Mouse (Mus musculus) adrenal gland, adult (tissue): Measurements from ENCODE around the gene Ube2s.

Source experiments
- DNase-seq, 2 experiments: peaks; one replicate each; pipeline ENCODE4 v3.0.0; 2022 to 2023; ENCODE audit warnings: low spot score in 1 of 2; ENCODE audit not compliant: inconsistent age in 2 of 2

The Ube2s gene

GRCm38 (mm10) chr7:4812303-4813104, at the start of gene Ube2s:
Ube2s (minus strand) TSS chr7:4812590.
- peak; percentile 99 for DNase-seq

GRCm38 (mm10) chr7:4860926-4861325, 48.5 kb upstream of the Ube2s start:
- peak in 1 of 2 experiments; percentile 13 for DNase-seq

GRCm38 (mm10) chr7:4859418-4859978, 47.1 kb upstream of the Ube2s start:
- peak in 1 of 2 experiments; percentile 50 for DNase-seq

- DNase-seq: no peak
Observed at GRCm38 (mm10) chr7:4857321-4857720, 44.9 kb upstream of the Ube2s start.

GRCm38 (mm10) chr7:4856508-4856907, 44.1 kb upstream of the Ube2s start:
- DNase-seq: no peak

- DNase-seq: peak in 1 of 2 experiments; percentile 54
Observed at GRCm38 (mm10) chr7:4853613-4854012, 41.2 kb upstream of the Ube2s start.

GRCm38 (mm10) chr7:4851315-4851688, 38.9 kb upstream of the Ube2s start:
- DNase-seq: no peak

GRCm38 (mm10) chr7:4850621-4851314, 38.4 kb upstream of the Ube2s start:
- DNase-seq: no peak

- DNase-seq: no peak
Observed at GRCm38 (mm10) chr7:4849372-4849771, 37.0 kb upstream of the Ube2s start.

- DNase-seq: peak; percentile 63 to 68
Observed at GRCm38 (mm10) chr7:4844917-4845309, 32.5 kb upstream of the Ube2s start.

- no peak for DNase-seq
Observed at GRCm38 (mm10) chr7:4844245-4844916, 32.0 kb upstream of the Ube2s start, which contains the start of gene Shisa7. Shisa7 (minus strand) TSS chr7:4844696.

- DNase-seq: peak in 1 of 2 experiments; percentile 69
Observed at GRCm38 (mm10) chr7:4843604-4844244, 31.3 kb upstream of the Ube2s start.

GRCm38 (mm10) chr7:4842634-4843131, 30.3 kb upstream of the Ube2s start:
- peak in 1 of 2 experiments; percentile 49 for DNase-seq

GRCm38 (mm10) chr7:4842077-4842476, 29.7 kb upstream of the Ube2s start:
- no peak for DNase-seq

GRCm38 (mm10) chr7:4837639-4838038, 25.2 kb upstream of the Ube2s start:
- no peak for DNase-seq

- DNase-seq: peak; percentile 75 to 88
Observed at GRCm38 (mm10) chr7:4836351-4836792, 24.0 kb upstream of the Ube2s start.

- no peak for DNase-seq
Observed at GRCm38 (mm10) chr7:4835631-4836327, 23.4 kb upstream of the Ube2s start.

- DNase-seq: no peak
Observed at GRCm38 (mm10) chr7:4830476-4830875, 18.1 kb upstream of the Ube2s start.

GRCm38 (mm10) chr7:4825365-4825764, 13.0 kb upstream of the Ube2s start:
- DNase-seq: no peak
